Mouse (Mus musculus): ENCODE data around the gene Asb6.

Gene Asb6

GRCm38 (mm10) chr2:30795271-30795888 is 34.8 kb downstream of the Asb6 start:
- DNase-seq (ENCODE audit: low spot score), result no peak

GRCm38 (mm10) chr2:30794179-30795108 is 35.7 kb downstream of the Asb6 start:
- peak; percentile 95 for DNase-seq (ENCODE audit: low spot score)

- no peak for DNase-seq (ENCODE audit: low spot score)
Measured at GRCm38 (mm10) chr2:30792061-30792460, 38.1 kb downstream of the Asb6 start.

GRCm38 (mm10) chr2:30787466-30787865 is 42.7 kb downstream of the Asb6 start:
- DNase-seq (ENCODE audit: low spot score), result no peak

- DNase-seq (ENCODE audit: low spot score), result no peak
Measured at GRCm38 (mm10) chr2:30784078-30784994, 45.8 kb downstream of the Asb6 start.

- DNase-seq (ENCODE audit: low spot score), result peak; percentile 81
Measured at GRCm38 (mm10) chr2:30783346-30783745, 46.8 kb downstream of the Asb6 start.

GRCm38 (mm10) chr2:30782312-30783290 is 47.5 kb downstream of the Asb6 start:
- no peak for DNase-seq (ENCODE audit: low spot score)

GRCm38 (mm10) chr2:30779241-30779640 is 50.9 kb downstream of the Asb6 start:
- DNase-seq (ENCODE audit: low spot score), result no peak

GRCm38 (mm10) chr2:30778235-30778634 is 51.9 kb downstream of the Asb6 start:
- no peak for DNase-seq (ENCODE audit: low spot score)

GRCm38 (mm10) chr2:30777266-30777665 is 52.9 kb downstream of the Asb6 start:
- DNase-seq (ENCODE audit: low spot score), result no peak

- no peak for DNase-seq (ENCODE audit: low spot score)
Measured at GRCm38 (mm10) chr2:30775955-30776354, 54.2 kb downstream of the Asb6 start.

- no peak for DNase-seq (ENCODE audit: low spot score)
Measured at GRCm38 (mm10) chr2:30773313-30774005, 56.7 kb downstream of the Asb6 start.
